Mouse (Mus musculus) Muller cell, postnatal 12 days (primary cell): Measurements from ENCODE around the gene Rabgap1l.
A peak's percentile ranks its signal among the peaks of the same experiment; 100 is the strongest.

Experiments
- DNase-seq: peaks from one replicate; pipeline ENCODE4 v3.0.0-alpha.2; 2015; ENCODE audit errors: inconsistent ontology term

The Rabgap1l gene

DNA sequence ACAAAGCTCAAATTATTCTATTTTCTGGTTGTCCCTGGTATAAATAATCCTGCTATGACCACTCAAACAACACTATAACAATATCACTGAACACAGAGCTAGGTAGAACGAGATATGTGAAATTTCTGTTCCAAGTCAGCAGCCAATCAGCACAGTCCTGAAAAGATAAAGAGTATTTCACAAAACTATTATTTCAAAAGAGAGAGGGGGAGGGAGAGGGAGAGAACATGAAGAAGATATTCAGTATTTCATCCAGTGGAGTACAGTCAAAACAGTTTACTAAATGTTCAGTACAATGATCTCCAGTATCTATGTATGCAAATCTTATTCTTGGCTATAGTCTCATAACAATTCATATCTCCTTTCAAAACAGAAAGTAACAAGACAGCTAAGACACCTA is 5.1 kb downstream of the Rabgap1l start:
- no peak for DNase-seq

DNA sequence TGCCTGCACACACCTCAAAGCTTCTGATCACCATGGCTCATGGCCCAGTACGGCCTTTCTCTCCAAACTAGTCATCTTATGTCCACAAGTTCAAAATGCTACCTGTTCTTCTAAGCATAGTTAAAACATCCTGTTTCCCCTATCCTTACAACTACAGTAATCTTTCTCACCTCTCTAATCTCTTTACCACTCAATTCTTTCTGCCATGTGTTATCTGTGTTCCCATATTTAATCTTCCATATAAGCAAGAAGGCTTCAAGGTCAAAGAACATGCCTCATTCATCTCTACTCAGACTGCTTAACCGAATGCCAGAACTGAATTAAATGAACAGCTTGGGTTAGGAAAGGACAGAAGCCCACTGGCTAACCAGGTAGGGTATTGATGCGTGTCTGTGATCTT is 5.8 kb downstream of the Rabgap1l start:
- no peak for DNase-seq

DNA sequence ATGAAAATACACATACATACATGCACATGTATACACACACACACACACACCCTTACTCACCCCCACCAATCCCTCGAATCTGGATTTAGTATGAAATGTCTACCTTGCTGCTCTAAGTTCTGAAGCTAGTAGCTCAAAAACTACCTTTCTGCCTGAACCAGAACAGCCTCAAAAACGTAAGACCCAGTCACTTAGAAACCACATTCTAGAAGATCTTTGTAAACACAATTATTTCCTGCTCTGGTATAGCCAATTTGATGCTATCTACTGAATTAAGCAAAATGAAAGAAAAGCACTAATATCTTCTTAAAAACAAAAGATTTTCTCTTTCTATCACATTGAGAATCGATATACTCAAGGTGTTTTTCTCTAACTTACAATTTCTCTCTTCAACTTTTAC is 6.4 kb downstream of the Rabgap1l start:
- no peak for DNase-seq

DNA sequence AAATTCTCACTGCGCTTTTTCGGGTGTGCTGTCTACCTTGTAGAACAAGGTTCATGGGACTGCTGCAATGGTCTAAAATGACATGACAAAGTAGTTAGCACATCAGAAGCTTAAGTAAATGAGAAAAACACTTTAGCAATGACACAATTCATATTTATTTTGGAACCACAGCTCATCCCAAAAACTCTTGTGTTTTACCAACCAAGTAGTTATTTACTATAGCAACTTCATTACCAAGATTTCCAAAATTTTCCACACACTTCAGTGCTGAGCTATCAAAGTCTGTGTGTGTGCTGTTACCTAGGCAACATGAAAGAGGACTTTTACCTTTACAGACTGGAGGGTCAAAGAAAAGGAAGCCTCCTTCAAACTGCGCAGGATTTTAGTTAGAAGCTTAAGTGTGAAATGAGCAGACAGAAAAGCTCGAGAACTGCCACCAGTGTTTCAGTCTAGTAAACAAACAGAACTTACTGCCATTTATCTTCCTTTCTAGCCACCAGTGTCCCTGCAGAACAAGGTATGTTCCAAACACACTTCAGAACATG is 7.3 kb downstream of the Rabgap1l start:
- no peak for DNase-seq

DNA sequence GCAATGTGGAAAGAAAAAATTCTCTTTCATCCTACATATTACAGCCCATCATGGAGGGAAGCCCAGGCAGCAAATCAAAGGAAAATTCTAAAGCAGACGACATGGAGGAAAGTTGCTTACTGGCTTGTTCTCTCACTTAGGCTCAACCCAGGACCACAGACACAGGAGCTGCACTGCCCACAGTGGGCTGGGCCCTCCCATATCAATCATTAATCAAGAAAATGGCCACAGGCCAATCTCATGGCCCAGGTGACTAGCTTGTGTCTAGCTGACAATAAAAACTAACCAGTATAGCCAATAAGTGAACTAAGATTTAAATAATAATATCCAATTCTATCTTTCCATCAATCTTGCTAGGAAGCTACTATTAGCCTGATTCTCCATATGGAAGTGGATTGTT is 8.9 kb downstream of the Rabgap1l start:
- no peak for DNase-seq

DNA sequence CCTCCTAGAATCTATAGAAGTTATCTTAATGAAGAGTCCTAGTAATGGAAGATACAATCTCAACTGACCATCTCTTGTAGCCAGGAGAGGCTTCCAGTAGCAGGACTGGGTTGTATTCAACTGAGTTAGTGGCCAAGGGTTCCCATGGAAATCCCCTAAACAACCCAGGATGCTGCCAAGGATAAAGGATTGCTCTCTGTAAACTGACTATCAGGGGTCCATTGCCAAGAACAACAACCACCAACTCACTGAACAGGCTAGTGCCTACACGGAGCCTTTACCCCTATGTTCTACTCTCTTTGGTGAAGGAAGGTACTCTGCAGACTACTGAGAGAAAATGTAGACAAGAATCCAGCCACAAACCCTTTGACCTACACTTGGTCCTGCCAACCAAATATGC is 18.8 kb downstream of the Rabgap1l start:
- no peak for DNase-seq

DNA sequence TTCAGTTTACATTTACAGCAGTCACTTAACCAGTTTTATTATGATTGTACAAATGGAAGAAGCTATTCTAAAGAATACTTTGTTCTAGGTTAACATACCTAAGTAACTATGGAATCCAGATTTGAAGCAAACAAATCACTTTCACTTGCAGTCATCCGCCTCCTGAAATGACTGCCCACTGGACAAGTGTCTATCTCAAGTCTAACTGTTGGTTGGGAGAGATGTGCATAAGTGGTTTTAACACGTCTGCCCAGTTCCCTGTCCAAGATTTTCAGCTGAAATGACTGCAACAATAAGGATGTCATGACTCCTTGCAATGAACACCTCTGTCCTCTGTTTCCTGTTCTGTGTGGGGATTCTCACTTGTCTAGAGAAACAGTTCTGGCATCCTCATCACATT is 27.4 kb downstream of the Rabgap1l start:
- no peak for DNase-seq

DNA sequence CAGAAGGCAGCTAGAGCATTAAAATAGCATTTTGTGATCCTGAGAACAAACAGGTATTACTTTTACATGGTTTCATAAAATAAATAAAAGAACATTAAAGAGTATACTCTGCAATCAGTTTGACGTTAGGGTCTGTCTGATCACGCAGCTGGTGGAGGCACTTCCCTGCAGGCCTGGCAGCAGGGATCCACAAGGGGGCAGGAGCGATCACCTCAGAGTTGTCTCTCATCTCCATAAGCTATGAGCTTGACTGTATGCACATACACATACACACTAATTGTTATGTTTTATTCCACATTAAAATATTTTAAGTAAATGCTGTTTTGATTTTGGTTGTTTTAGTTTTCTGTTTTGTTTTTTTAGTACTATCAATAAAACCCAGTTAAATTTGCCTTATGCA is 34.8 kb downstream of the Rabgap1l start:
- DNase-seq: peak; percentile 14

DNA sequence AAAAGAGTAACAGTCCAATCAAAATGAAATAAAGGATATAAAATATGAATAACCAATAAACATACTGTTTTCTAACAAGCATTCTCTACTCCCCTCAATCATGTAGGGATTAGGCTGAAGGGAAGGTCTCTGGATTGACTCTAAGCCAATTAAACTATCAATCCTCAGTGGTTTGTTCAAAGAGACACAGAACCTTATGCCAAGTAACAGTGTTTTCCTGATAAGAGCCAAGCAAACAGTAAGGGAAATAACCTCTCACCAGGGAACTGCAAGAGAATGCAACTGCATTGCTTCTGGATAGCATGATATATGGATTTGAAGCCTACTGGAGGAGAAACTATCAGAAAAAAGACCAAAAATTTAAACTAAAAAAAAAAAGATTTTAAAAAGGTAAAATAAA is 37.7 kb downstream of the Rabgap1l start:
- DNase-seq: no peak

DNA sequence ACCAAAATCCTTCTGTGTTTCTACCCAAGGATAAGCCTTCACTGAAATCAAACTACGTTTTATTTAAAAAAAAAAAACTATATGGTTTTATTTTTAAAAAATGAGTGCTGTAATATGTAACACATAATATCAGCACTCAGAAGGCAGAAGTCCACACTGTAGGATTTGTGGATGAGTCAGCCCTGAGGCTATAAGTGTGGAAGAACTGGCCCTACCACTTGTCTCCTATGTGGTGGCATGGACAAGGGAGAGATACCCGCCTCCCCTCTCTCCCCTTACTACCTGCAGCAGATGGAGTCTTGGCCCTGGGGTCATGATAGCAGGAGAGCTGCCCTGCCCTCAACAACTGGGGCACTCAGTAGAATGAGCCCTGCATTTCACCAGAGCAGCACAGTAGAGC is 42.4 kb downstream of the Rabgap1l start:
- no peak for DNase-seq

DNA sequence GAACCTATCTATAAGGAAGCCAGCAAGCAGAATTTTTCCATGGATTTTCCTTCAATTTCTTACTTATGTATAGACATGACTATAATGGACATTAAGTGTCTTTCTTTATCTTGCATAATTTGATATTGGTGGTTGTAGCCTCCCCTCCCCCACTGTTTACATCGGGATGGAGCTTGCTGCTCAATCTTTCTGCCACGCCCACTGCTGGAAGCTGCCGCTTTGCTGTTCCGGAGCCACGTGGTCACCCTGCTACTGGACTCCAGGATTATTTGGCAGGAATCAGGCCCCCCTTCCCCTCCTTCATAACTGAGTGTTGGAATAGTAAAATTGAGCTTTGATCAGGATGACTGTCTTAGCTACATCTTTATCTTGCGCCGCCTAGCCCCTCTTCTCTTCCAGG is 46.2 kb downstream of the Rabgap1l start:
- no peak for DNase-seq

DNA sequence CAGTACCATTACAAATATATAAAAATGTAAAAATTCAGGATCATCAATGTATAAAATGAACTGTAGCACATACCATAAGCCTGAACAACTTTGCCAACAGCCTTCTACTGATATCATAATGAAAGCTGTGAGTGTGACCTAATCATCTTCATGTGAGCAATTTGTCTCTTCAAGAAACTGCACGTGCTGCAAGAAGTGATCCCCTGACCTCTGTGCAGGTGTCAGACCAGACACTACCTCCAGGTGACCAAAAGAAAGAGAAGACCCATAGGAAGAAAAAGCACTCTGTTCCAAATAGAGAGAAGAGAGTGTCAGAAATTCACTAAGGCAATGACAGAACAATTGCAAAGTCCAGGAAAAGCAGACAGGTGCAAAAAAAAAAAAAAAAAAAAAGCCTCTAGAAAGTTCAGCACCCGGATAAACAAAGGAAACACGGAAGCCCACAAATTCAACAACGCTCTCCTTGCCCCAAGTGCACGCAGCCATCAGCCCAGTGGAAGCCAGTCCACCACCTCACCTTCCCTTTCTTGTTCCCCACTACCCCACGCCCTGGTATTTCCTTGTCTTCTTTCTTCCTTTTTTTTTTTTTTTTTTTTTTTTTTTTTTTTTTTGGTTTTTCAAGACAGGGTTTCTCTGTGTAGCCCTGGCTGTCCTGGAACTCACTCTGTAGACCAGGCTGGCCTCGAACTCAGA is 47.6 kb downstream of the Rabgap1l start:
- DNase-seq: no peak

DNA sequence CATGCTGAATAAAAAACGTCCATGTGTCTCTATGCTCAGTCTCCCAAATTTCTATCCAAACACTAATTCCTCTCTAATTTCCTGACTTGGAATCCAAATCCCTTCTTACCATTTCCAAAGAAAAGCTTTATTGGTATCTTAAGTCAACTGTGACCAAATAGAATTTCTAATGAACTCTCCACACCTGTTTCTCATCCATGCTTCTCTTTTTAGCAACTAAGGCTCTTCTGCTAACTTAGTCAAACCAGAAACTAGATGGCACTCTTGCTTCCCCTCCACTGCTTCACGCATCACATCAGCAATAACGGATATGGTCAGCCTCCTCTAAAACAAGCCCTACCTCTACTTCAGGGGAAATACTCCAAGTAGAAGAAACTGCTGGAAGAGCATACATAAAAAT is 49.0 kb downstream of the Rabgap1l start:
- DNase-seq: no peak

DNA sequence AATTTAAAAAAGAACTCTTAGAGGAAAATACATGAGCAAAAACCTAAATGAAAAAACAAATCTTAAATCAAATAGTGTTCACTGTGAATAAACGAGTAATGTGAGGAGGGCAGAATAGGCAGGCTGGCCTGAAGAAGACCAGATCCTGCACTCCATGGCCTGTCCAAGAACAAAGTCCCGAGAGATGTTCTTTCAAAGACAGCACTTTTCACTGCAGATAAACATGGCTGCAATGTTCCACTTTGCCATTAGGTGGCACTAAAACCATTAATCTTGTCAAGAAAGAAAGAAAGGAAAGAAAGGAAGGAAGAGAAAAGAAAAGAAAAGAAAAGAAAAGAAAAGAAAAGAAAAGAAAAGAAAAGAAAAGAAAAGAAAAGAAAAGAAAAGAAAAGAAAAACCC is 49.8 kb downstream of the Rabgap1l start:
- DNase-seq: peak; percentile 70

DNA sequence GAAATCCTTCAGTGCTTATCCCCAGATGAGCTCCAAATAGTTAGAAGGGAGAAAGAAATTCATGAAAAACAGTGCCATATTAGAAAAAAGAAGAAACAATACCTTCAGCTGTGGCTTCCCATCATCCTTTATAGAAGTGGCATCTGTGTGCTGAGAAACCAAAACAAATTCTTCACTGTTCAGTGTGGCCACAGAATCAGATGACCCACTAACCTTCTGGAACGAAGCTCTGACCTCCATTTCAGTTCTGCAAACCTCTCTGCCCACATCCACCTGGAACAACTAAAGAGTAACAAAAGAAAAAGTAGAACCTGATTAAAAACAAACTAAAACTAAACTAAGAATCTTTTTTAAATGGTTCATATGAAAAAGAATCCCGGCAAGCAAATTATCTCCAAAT is 52.4 kb downstream of the Rabgap1l start:
- DNase-seq: no peak

DNA sequence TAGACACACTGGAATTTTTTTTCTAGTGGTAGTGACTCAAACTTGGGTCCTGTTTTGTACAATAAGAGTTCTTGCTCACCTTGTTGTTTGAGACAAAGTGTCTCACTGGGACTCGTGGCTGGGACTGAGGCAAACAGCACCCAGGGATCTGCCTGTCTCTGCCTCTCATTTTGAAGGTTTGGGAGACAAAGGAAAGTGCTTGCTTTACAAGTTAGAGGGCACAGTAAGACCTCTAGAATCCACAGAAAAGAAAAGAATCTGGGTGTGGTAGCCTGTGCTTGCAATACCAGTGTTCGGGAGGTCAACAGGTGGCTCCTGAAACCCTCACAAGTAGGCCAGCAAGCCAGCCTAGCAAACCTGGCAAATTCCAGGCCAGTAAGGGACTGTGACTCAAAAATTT is 58.3 kb downstream of the Rabgap1l start:
- DNase-seq: no peak

DNA sequence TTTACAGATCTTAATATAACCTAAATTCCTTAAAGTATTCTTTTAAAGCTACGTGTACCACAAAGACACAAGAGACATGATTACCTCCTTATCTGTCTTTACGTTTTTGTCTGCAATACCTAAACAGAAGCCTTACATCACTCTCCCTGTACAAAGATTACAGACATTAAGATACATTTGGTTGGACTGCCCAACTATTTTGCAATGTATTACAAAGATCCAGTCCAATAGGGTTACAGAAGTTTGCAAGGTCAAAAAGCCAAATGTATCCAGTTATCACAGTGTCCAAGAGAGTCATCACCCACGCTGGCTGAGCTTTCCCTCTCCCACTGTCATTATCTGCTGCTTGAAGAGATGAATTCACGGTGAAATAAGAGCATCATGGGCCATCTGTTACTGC is 63.1 kb downstream of the Rabgap1l start:
- no peak for DNase-seq

DNA sequence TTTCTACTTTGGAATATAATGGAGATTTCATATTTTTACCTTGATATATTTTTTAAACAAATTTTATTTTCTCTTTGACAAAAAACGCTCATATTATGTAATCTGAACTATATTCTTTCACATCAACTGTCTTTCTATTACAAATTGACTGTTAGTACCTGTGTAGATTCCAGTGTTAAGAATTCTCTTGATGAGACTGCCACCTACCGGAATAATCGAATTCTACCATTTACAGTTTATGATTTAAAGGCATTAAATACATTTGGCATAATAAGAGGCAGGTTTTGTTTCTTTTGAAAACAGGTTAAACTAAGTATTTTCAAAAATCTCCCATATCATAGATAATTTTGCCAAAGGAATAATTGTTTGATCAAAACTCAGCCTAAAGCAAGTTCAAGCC is 75.3 kb downstream of the Rabgap1l start:
- peak; percentile 33 for DNase-seq

DNA sequence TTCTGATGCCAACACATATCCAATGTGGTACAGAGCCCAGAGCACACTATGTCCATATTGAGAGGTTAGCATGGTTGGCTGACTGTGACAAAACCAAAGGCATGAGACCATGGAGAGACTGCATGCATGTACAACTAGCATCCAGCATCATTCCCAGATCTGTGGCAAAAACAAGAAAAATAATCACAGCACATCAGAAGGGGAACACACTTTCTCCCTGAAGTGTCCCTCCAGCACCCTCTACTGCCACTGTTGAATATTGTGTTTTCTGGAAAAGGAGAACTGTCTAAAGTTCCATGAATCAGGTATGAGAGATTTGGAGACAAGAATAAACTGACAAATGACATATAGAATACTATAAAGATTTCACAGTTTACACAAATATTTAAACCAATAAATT is 78.3 kb downstream of the Rabgap1l start:
- peak; percentile 26 for DNase-seq

DNA sequence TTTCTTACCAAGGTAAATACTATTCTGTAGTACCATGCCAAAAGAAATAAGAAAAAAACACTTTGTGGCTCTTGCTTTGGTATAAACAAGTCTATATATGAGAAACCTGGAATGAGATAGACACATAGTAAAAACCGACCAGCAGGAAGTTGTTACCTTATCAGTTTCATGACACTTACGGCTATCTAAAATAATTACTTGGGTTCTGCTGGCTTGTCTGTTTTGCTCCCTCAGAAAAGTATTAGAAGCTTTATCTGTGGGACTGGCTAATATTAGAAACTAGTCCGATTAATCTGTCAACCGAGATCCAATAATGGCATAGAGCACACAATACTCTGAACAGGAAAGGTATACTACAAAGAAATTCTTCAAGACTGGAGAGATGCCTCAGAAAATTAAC is 79.1 kb downstream of the Rabgap1l start:
- DNase-seq: no peak

DNA sequence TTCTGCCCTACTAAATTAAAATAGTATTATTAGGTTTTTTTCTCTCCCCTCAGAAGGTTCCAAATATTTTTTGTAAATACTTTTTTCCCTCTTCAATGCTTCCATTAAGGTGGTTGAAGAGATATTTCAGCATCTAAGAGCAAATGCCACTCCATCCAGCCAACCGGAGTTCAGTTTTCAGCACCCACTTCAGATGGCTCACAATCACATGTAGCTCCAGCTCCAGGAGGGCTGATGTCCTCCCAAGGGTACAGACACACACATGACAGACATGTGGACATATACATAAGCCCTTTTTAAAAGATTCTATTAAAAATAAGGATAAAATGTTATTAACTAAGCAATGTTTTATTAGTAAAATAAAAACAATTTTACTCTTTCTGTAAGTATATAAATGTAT is 79.6 kb downstream of the Rabgap1l start:
- DNase-seq: no peak

DNA sequence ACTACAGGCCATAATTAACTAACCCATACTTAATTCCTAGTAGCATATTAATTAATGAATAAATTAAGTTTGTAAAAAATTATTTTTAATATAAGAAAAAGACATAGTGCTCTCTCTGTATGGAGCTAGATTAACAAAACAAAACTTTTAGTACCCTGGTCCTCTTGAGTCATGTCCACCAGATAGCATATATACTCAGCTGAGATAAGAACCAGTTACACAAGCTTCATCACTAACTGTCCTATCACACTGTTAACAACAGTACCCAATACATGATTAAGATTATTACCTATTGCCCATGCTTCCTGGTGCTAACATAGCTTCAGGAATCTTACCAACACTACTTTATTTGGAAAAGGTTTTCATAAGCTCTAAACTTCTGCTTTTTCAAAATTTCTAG is 82.5 kb downstream of the Rabgap1l start:
- no peak for DNase-seq

DNA sequence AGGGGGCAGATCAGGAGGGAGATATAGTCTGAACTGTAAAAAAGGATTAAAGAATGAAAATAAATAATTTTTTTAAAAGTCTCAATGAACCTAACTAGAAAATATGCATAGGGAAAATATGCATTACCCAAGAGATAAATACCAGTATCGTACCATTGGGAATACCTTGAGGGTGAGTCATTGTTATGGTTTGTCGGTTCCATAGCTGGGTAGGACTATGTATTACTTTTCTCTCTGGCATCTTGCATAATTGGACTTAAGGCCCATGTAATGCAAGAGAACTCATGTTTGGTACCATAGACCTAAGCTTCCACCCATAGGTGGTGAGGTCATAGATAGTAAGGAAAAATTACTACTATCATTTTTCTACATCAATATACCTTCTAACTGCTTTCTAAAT is 88.4 kb downstream of the Rabgap1l start:
- no peak for DNase-seq

DNA sequence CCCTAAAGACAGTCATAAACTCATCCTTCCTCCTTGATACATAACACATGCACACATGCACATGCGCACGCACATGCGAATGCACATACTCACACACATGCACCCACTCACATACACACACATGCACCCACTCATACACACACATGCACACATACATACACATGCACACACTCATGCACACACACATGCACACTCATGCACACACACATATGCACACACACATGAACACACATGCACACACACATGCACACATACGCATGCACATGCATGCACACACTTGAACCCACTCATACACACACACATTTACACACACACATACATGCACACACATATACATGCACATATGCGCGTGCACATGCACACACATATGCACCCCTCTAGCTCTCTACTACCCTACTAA is 89.2 kb downstream of the Rabgap1l start:
- no peak for DNase-seq
